Mouse (Mus musculus) cerebellum, adult 8-10 months (tissue): Measurements from ENCODE around the gene Lsm7.
"Not testable (repeated sequence)": the region's sequence is repeated elsewhere in the genome, so short reads cannot be mapped to it uniquely, and the experiment has no call there.

Source experiments
- DNase-seq: peaks from one replicate; pipeline ENCODE4 v3.0.0; 2022

Gene Lsm7

DNA sequence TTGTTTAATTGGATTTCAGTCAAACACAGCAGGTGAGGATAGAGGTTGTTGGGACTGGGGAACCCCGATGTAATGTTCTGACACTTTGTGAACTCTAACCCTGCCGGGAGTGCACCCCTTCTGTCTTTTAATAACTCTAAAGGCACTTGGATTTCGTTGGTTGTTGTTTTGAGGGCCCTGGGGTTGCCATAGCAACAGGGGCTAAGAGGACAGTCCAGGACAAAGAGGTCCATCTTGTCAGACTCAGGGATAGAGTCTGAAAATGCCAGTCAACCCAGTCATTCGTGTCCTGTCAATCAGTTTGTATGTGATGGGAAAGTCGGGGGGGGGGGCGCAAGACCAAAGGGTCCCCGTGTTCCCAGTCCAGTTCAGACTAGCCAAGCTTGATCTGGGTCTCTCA lies 22.2 kb downstream of the Lsm7 start:
- DNase-seq: no peak

- DNase-seq: no peak
Observed at GRCm38 (mm10) chr10:80831136-80831535, 23.9 kb downstream of the Lsm7 start.

GRCm38 (mm10) chr10:80829359-80830278 lies 25.4 kb downstream of the Lsm7 start:
- DNase-seq: no peak

- not testable (repeated sequence) for DNase-seq
Observed at GRCm38 (mm10) chr10:80828587-80828986, 26.4 kb downstream of the Lsm7 start.

- no peak for DNase-seq
Observed at GRCm38 (mm10) chr10:80827870-80828420, 27.1 kb downstream of the Lsm7 start.

DNA sequence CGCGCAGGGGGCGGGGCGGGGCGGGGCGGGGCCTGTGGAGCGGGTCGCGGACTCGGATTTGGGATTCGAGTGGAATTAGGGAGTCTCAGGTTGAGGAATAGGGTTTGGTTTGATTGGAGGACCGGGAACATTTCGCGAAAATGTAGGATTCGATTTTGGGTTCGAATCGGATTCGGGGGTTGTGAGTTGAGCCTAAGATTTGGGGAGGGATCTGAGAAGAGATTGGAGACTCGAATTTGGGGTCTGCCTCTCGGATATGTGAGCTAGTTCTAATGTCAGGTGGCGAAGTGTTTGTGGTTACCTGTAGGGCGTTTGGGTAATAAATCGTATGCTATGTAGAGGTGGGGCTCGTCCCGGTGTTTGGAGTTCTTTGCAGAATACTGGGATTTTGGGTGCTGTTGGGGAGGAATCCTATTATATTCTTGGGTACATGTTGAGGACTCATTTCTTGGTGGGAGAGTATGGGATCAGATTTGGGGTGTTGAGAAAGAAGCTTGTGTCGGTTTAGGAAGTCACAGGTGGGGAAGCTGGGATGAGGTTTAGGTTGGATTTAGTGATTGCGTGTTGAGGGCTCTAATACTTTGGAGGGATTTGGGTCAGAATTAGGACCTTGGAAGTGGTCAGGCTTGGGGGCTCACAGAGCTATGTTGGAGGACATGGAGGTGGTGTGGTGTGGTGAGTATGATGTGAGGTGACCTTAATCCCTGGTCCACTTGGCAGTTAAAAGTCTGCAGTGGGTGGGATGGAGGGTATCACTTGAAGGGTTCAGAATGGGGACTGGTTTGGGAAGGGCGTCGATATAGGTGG lies 27.7 kb downstream of the Lsm7 start:
- DNase-seq: no peak

DNA sequence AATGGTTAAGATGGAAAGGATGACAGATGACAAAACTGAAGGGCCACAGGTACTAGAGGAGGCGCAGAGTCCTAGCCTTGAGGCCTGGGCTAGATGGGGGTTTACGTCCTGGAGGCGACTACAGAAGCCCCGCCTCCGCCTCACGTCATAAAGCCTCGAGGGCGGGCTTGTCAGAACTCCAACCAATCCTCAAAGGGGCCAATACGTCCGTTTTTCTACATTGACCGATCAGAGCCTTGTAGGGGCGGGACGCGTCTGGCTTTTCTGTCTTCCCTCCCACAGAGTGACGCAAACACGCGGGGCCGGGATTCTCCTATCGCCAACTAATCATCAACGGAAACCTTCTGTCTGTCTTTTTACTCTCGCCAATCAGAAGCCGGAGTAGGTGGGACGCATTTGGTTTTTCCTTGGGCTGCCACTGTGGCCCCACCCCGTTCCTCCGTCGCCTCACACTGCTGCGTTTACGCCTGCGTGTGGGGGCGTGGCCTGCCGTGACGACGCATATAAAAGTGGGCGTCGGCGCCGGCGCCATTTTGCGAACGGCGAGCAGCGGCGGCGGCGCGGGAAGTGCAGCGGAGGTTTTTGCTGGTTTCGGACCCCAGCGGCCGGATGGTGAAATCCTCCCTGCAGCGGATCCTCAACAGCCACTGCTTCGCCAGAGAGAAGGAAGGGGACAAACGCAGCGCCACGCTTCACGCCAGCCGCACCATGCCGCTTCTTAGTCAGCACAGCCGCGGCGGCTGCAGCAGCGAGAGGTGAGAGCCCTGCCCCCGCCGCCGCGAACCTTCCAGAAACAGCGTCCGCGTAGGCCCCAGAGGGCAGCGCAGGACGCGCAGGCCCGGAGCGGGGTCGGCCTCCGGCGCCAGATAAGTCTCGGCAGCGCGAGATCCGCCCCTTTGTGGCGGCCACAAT lies 28.6 kb downstream of the Lsm7 start, which contains the start of gene Oaz1:
TSS of gene Oaz1 (plus strand) at position 506 of the 912 bp plus-strand sequence.
- peak; percentile 99 for DNase-seq

DNA sequence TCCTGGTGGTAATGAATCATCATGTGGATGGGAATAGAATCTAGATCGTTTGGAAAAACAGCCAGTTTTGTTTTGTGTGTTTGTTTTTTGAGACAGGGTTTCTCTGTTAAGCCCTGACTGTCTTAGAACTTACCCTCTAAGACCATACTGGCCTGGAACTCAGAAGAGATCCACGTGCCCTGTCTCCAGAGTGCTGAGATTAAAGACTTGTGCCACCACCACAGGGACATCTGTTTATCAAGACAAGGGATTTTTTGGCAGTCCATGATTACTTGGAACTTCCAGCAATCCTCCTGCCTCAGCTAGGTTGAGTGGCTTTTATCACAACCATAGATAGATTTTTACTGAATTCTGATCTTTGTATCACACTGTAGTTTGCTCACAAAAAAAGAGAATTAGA lies 30.2 kb downstream of the Lsm7 start:
- no peak for DNase-seq

DNA sequence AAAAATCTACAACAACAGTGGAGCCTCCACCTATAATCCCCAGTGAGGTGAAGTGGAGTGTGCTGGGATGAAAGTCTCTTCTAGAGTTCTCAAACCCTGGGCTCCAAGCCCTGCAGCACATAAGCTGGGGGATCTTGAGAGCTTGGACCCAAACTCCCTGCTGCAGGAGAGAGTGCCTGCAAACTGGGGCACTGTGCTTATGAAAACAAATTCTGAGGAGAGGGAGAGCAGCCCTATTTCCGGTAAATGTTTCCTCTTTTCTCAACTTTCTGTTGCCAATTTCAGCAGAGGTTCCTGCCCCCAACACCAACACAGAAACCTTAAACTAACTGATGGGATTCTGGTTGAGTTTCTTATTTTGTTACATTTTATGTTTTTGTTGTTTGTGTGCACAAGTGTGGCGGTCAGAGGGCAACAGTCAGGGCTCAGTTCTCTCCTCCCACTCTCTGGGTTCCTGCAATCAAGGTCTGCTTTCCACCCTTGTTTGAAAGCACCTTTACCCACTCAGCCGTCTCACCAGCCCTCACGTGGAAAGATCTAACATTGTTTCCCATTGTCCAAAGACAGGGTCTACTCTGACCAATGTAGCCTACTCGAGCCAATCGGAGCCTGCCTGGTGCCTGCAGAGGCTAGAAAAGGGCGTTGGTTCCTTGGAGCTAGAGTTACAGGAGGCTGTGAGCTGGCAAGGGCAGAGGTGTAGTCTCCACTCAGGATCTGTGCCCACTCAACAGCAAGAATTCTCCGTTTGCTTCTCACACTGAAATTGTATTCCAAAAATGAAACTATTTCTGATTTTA lies 31.0 kb downstream of the Lsm7 start:
- DNase-seq: no peak

DNA sequence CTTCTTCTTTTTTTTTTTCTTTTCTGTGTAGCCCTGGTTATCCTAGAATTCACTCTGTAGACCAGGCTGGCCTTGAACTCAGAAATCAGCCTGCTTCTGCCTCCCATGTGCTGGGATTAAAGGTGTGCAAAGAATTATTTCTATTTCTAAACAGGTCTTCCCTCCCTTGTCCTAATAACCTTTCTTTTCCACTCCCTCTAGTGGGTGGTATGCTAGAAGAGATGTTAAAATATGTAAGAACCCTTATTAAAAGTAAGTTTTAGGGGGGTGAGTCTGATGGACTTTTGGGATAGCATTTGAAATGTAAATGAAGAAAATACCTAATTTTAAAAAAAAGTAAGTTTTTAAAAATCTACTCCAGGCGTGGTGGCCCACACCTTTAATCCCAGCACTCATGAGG lies 31.7 kb downstream of the Lsm7 start:
- DNase-seq: no peak

GRCm38 (mm10) chr10:80822528-80822927 lies 32.5 kb downstream of the Lsm7 start:
- no peak for DNase-seq

- DNase-seq: peak; percentile 35
Observed at GRCm38 (mm10) chr10:80821991-80822390, 33.0 kb downstream of the Lsm7 start.

DNA sequence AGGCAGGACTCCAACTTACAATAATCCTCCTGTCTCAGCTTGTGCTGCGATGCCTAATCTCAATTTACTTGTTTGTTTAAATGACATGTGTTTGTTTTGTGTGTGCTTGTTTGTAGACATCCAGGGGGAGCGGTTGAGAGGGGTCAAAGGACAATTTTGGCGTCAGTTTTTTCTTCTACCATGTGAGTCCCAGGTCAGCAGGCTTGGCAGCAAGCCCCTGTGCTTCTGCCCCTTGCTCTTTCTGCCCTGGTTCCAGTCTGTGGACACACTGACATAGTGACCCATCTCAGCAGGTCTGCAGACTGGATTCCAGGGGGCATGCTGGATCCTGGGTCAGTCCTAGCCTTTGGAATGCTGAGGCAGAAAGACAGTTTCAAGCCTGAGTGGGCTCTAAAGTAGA lies 35.6 kb downstream of the Lsm7 start:
- no peak for DNase-seq

GRCm38 (mm10) chr10:80818599-80819281 lies 36.3 kb downstream of the Lsm7 start:
- DNase-seq: no peak

- not testable (repeated sequence) for DNase-seq
Observed at GRCm38 (mm10) chr10:80817955-80818354, 37.1 kb downstream of the Lsm7 start.

DNA sequence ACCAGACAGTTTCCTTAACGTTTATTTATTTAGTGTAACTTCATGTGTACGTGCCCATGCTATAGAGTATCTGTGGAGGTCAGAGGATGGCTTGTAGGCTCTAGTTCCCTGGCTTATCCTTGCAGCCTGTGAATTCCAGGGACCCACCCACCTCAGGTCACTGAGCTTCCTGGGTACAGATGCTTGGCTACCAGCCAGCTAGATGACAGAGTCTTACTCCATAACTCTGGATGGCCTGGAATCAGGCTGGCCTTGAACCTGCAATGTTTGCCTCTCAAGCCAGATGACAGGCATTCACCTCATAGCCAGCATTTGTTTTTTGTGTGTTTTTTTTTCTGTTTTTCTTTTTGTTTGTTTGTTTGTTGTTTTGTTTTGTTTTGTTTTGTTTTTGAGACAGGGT lies 37.8 kb downstream of the Lsm7 start:
- no peak for DNase-seq

GRCm38 (mm10) chr10:80816303-80816702 lies 38.7 kb downstream of the Lsm7 start:
- not testable (repeated sequence) for DNase-seq

DNA sequence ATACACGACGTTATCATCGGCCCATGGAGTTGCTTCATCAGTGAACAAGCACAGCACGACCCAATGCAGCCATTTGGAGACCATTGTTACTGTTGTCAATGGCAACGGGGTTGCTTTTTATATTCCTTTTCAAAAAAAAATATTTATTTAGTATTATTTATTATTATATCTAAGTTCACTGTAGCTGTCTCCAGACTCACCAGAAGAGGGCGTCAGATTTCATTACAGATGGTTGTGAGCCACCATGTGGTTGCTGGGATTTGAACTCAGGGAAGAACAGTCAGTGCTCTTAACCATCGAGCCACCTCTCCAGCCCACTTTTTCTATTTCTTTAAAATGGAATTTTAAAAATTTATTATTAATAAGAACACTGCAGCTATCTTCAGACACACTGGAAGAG lies 40.2 kb downstream of the Lsm7 start:
- no peak for DNase-seq

- DNase-seq: no peak
Observed at GRCm38 (mm10) chr10:80813366-80813765, 41.6 kb downstream of the Lsm7 start, which contains the start of gene Jsrp1. Jsrp1 (minus strand) TSS chr10:80813498.

DNA sequence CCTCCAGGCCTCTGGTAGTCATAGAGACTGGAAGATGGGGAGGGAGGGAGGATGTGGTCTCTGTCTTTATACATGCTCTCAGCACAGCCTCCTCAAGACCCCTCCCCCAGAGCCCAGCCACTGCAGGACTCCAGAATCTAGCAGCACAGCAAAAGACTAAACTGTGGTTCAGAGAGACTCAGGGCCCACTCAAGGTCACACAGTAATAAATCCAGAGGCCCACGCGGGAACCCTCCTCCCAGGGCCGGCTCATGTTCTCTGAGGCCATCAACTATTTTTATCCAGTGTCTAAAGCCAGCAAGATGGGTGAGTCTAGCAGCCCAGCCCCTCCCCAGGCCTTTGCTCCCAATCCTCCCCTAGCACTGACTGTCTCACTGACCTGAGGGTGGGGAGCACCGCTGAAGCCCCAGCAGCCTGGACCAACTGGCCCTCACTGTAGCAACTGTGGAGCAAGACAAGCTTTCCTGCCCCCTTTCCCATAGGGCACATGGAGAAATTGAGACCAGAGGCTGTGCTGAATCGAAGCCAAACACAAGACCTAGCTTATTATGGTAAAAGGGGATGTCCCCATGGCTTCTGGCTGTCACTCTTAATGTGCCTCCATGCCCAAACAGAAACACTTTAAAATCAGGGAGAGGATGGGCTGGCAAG lies 42.5 kb downstream of the Lsm7 start:
- no peak for DNase-seq
